Mouse (Mus musculus): ENCODE data around the gene Vrk2.

DNA sequence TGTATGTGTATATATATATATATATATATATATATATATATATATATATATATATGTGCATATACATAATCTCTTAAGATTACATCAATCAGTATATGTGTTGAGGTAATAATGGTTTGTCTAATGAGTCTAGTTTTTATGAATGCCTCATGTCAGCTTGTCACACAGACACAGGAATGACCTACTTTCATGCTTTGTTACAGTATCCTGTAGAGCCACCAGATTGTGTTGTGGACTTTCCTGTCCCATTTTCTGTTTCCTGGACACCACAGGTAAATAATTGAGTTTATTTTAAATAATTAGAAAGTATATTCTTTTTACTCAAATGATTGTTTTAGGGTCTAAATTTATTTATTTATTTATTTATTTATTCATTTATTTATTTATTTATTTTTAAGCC is 159.6 kb downstream of the Vrk2 start:
- TF ChIP-seq CTCF (IDR thresholded peaks at IDR 0.05; ENCODE audit: extremely low read depth, insufficient read depth, low read length), result no peak
- no peak for TF ChIP-seq POLR2A (IDR thresholded peaks at IDR 0.05; ENCODE audit: extremely low read depth, insufficient read depth, low read length)
